Mouse (Mus musculus): Measurements from ENCODE around the gene Sohlh1.

Gene Sohlh1

GRCm38 (mm10) chr2:25847226-25847625, at the start of gene Sohlh1:
Sohlh1 (minus strand) TSS chr2:25847248.
- POLR2A ChIA-PET = interaction anchor here in 3 of 4 experiments (0.5 to 1.2 kb wide), 5 partner anchors 13 to 318 kb away, joined by 3 read pairs; no protein-coding TSS in a partner anchor
- CTCF ChIA-PET = interaction anchor here in 2 of 4 experiments (0.6 to 1.7 kb wide), 5 partner anchors 9 to 555 kb away, joined by 3 to 9 read pairs (median 3); no protein-coding TSS in a partner anchor

DNA sequence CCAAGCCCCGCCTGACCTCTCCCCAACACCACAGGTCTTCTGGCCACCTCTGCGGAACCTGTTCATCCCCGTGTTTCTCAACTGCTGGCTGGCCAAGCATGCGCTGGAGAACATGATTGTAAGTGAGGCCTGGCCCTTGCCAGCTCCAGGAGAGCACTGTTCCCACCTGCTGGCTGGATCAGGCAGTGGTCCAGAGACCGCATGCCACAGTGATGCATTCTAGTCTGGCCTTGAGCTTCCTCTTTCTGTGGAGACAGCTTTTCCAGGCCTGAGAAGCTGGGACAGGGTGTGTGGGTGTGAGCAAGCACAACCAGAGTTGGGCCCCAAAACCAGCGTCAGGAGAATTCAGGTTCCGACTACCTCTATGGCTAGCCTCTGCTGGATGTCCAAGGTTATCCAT, 45.4 kb upstream of the Sohlh1 start:
- POLR2A ChIA-PET = no interaction called here
- CTCF ChIA-PET = interaction anchor here in 2 of 4 experiments (1.0 to 1.1 kb wide), 2 partner anchors 56 to 75 kb away, joined by 3 read pairs; no protein-coding TSS in a partner anchor

DNA sequence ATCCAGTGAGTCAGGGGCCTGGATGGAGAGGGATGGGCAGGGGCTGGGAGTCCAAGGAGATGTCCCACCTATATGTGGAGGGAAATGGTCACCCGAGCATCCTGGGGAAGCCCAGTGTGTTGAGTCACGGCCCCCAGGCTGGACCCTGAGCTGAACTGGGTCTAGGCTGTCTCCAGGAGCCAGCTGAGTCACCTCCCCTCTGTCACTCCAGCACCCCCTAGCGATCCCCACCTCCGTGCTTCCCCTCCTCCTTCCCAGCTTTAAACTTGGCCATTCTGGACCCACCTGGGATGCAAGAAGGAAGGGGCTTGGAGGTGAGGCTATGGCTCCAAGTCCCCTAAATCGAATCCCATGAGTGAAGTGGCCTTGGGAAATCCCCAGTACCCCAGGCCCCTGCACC, 41.1 kb upstream of the Sohlh1 start:
- ChIA-PET CTCF (interaction anchor here in 3 of 4 experiments (0.6 to 2.0 kb wide), 12 partner anchors 13 to 723 kb away, joined by 3 to 8 read pairs (median 4); partner anchors contain the start of gene Camsap1 (in 1 of the 3)), POLR2A (no interaction called here)

DNA sequence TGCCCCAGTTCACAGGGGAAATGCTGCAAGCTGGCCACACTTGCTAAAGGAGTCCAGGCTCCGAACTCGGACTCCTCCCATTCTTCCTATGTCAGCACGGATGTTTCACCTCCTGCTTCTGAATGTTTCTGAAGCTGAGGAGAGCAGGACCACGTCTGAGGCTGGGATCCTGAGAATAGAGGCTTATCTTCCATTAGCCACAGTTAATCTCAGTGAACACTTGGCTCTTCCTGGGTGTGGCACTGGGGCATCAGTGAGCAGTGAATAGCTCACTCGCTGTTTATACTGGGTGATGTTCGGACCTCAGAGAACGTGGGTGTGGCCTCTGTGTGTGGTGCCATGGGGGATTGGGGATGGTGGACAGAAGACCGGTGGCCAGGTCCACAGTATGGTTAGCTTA, 40.2 kb upstream of the Sohlh1 start:
- ChIA-PET POLR2A (no interaction called here), CTCF (interaction anchor here in 2 of 4 experiments (1.1 to 2.0 kb wide), 6 partner anchors 14 to 223 kb away, joined by 3 to 8 read pairs (median 6); partner anchors contain the start of gene Camsap1 (in 1 of the 2))

- CTCF ChIA-PET = interaction anchor here in 3 of 4 experiments (0.6 to 1.2 kb wide), 4 partner anchors 49 to 524 kb away, joined by 3 to 9 read pairs (median 4); no protein-coding TSS in a partner anchor
- POLR2A ChIA-PET = interaction anchor here in 1 of 4 experiments (0.5 to 0.6 kb wide), 2 partner anchors 135 to 1002 kb away, joined by 3 read pairs; no protein-coding TSS in a partner anchor
These were observed 37.7 kb upstream of the Sohlh1 start for GRCm38 (mm10) chr2:25884756-25885155.

DNA sequence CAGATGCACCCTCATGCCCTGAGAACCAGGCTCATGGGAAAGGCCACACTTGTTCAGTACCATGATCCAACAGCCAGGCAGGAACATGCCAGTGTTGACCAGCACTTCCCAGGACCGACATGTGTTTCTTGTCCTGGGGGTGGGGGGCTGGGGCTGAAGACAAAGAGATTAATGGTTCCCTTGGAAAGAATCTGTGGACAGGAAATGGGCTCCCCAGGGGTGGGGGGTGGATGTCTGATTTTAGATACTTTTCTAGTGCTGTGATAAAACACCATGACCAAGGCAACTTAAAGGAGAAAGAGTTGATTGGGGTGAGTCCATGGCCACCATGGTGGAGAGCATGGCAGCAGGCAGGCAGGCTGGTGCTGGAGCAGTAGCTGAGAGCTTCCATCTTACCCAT, 35.2 kb upstream of the Sohlh1 start:
- CTCF ChIA-PET = no interaction called here
- POLR2A ChIA-PET = no interaction called here

- ChIA-PET CTCF (no interaction called here), POLR2A (interaction anchor here in 3 of 4 experiments (0.5 to 2.3 kb wide), 4 partner anchors 11 to 31 kb away, joined by 3 to 8 read pairs (median 3); partner anchors contain the start of gene Kcnt1 (in 1 of the 3))
These were observed 32.0 kb upstream of the Sohlh1 start for GRCm38 (mm10) chr2:25879061-25879460.

DNA sequence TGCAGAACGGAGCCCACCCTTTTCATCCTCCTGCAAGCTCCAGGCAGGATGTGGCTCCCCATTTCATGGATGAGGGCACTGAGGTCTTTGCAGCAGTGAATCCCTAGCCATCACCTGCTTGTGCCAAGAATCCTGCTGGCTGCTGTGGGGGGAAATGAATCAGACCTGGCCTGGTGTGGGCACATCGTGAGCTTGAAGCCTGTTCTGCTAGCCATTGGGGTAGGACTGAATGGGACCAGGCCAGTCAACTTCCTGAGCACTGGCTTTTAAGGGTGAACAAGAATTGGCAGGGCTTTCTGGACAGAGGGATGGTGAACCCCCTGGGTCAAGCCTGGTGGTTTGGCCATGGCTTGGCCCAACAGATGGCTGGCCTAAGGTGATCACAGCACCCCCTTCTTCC, 31.5 kb upstream of the Sohlh1 start:
- CTCF ChIA-PET = interaction anchor here in 1 of 4 experiments (1.9 kb wide), 1 partner anchor 42 kb away, joined by 7 read pairs; no protein-coding TSS in a partner anchor
- POLR2A ChIA-PET = interaction anchor here in 3 of 4 experiments (0.9 to 2.3 kb wide), 3 partner anchors 10 to 15 kb away, joined by 3 to 8 read pairs (median 3); partner anchors contain the start of gene Kcnt1 (in 1 of the 3)

- POLR2A ChIA-PET = interaction anchor here in 3 of 4 experiments (1.1 to 2.3 kb wide), 3 partner anchors 9 to 98 kb away, joined by 3 to 8 read pairs (median 3); partner anchors contain the start of gene Kcnt1 (in 1 of the 3)
These were observed 30.8 kb upstream of the Sohlh1 start for GRCm38 (mm10) chr2:25877736-25878268.

DNA sequence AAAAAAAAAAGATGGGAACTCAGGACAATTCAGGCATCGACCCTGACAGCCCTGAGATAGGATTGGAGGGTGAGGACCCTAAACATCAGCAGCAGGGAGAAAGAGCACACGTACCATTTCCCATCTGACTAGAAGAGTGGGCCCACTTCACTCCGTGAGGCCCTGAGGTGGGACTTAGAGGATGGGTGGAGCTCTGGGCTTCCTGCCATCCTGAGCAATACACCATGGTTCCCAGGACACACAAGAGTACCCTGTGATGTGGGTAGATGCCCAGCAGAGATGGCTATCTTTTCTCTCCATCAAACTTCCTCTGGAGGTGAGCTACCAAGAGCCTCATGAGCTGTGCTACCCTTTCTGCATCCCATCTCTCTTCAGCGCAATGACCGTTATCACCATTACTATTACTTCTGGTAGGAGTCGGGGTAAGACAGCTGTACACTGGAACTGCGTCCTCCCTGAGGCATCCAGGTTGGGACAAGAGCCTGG, 30.2 kb upstream of the Sohlh1 start:
- ChIA-PET CTCF (interaction anchor here in 3 of 4 experiments (0.7 to 1.9 kb wide), 3 partner anchors 41 to 178 kb away, joined by 3 to 7 read pairs (median 3); no protein-coding TSS in a partner anchor), POLR2A (interaction anchor here in 2 of 4 experiments (1.1 to 2.3 kb wide), 2 partner anchors 14 to 99 kb away, joined by 3 to 8 read pairs; partner anchors contain the start of gene Kcnt1 (in 1 of the 2))

More at GRCm38 (mm10) chr2:25877736-25878268, 30.8 kb upstream of the Sohlh1 start:
- CTCF ChIA-PET = interaction anchor here in 3 of 4 experiments (0.7 to 1.9 kb wide), 3 partner anchors 42 to 177 kb away, joined by 3 to 7 read pairs (median 3); no protein-coding TSS in a partner anchor

DNA sequence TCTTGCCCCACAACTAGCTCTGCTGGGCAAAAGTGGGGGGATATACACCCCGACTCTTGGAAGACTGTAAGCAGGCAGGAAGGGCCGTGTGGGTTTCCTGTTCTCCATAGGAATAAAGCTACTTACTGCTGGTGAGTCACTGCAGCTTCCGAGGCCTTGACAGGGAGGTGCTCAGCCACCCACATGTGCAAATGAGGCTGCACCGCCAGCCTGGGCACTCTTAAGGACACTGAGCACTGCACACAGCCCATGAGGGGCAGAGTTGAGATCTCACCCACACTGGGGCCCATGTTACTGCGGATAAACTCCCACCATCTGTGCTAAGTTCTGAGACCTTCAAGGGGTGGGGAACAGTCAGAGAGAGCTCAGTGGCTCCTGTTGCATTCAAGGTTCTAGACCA, 19.6 kb upstream of the Sohlh1 start:
- ChIA-PET CTCF (no interaction called here), POLR2A (no interaction called here)

DNA sequence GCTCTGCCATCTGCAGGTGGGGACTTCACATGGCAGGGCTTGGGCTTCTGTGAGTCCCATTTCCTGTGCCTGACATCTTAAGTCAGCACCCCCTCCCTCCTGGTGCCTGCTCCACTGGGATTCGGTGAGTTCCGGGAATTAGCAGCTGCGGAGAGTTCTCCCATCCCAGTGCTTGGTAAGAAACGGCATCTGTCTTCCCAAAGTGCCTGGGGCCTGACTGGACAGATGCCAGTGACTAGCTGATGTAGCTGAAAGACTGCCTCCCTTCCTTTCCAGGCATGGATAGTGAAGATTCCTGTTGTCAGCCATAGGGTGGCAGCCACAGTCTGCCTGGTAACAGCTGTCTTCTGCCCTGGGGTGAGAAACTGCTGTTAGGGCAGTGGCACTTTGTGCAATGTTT, 18.4 kb upstream of the Sohlh1 start:
- POLR2A ChIA-PET = no interaction called here
- CTCF ChIA-PET = no interaction called here

DNA sequence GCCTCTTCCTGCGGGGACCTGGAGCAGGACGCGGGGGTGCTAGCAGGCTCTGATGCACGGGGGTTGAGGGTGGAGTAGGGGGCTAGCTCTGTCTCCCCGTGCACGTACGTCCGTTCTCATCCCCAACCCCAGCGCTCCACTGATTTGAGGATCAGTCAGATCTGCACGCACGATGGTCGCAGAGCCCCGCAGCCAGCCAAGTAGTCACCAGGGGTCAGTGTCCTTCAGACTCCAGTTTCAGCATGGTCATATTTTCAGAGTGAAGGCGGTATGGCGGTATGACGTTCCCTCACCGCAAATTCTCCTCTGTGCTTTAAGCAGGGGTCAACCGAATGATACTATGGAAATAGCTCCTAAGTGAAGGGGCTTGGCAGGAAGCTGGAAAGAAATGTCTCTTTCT, 17.2 kb upstream of the Sohlh1 start:
- CTCF ChIA-PET = interaction anchor here in 2 of 4 experiments (0.6 to 1.5 kb wide), 3 partner anchors 11 to 28 kb away, joined by 3 to 4 read pairs (median 4); no protein-coding TSS in a partner anchor
- POLR2A ChIA-PET = interaction anchor here in 2 of 4 experiments (0.6 to 1.7 kb wide), 7 partner anchors 13 to 929 kb away, joined by 3 to 5 read pairs (median 3); partner anchors contain the start of genes Arrdc1 (in 1 of the 2) and Camsap1 (in 1 of the 2)

DNA sequence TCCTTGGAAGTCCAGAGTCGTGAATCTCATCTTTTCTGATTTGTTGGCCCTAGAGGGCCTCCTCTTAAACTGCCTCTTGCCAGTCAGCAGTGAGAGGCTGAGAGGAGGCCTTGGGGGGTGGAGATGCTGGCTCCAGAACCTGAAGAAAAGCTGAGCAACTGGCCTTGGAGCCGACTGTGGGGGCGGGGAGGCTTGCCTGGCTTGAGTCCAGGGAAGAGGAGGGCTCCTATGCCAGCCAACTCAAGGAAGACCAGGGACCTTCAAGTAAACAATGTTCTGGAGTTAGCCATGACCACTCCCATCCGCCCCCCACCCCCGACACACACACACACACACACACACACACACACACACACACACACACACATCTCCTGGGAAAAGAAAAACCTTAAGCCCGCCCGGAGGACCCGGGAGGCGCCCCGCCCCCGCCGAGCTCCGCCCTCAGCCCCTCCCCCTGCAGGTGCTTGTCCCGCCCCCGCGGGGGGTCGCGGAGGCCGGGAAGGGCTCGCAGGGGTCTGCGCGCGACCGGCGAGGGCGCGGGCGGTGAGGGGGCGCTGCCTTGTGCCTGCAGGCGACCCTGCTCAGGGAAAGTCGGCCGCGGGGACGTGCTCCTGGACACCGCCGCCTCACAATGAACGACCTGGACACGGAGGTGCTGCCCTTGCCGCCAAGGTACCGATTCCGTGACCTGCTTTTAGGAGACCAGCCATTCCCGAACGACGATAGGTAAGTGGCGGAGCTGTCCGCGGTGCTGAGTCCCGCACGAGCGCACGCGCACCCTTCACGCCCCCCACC, 16.5 kb upstream of the Sohlh1 start, which contains the start of gene Kcnt1:
Gene Kcnt1, plus strand, starts transcription at position 398 of the 795 bp plus-strand sequence.
- ChIA-PET CTCF (interaction anchor here (0.6 to 1.5 kb wide), 5 partner anchors 11 to 68 kb away, joined by 3 to 7 read pairs (median 4); no protein-coding TSS in a partner anchor), POLR2A (interaction anchor here in 2 of 4 experiments (0.6 to 1.7 kb wide), 11 partner anchors 10 to 929 kb away, joined by 3 to 8 read pairs (median 3); partner anchors contain the start of genes Arrdc1 (in 1 of the 2) and Camsap1 (in 1 of the 2))

GRCm38 (mm10) chr2:25862696-25863270, 15.7 kb upstream of the Sohlh1 start:
- POLR2A ChIA-PET = interaction anchor here in 2 of 4 experiments (0.8 to 1.7 kb wide), 8 partner anchors 10 to 928 kb away, joined by 3 to 8 read pairs (median 3); partner anchors contain the start of gene Arrdc1 (in 1 of the 2)

GRCm38 (mm10) chr2:25862038-25862437, 15.0 kb upstream of the Sohlh1 start:
- ChIA-PET POLR2A (no interaction called here), CTCF (no interaction called here)

More at GRCm38 (mm10) chr2:25862696-25863270, 15.7 kb upstream of the Sohlh1 start:
- CTCF ChIA-PET = no interaction called here

DNA sequence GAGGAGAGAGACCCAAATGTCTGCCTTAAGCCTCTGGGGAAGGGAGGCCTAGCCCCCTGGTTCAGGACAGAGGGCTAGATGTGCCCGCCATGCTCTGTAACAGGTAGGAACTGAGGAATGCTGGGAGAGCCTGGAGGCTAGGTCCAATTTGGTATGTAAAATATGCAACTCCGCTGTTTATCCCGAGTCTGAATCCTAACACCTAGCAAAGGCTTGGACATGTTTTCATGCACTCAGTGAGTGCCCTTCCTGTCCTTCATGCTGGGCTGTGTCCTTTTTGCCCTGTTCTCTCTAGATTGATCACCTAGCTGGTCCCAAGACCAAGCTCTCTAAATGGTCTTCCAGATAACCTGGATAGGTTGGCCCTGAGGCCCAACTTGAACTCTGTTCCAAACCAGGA, 12.8 kb upstream of the Sohlh1 start:
- POLR2A ChIA-PET = no interaction called here

DNA sequence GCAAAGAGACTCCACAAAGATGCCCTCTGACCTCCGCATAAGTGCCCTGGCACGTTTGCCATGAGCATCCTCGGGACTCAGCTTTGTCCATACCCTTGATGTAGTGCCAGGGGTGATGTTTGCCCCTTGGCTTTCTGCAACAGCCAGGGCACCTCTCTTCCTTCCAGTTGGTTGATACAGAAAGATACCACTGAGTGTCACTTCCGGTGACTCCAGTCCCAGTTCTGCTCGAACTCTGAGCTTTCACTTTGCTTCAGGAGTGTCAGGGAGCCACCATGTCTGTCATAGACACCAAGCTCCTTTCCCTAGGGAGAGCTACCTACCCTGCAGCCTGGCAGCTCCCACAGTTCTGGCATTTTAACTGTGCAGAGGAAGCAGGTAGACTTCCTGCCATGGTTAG, 7.0 kb upstream of the Sohlh1 start:
- POLR2A ChIA-PET = no interaction called here
- CTCF ChIA-PET = no interaction called here

More for the DNA sequence above, 12.8 kb upstream of the Sohlh1 start:
- CTCF ChIA-PET = no interaction called here
